Mouse (Mus musculus) yolk sac, embryonic 10.5 days (tissue): ENCODE data around the gene Amigo1.
"Not testable (repeated sequence)": the region's sequence is repeated elsewhere in the genome, so short reads cannot be mapped to it uniquely, and the experiment has no call there.

Experiments
- DNase-seq: peaks from one replicate; pipeline ENCODE4 v3.0.0-alpha.2; 2017; ENCODE audit warnings: low spot score

The Amigo1 gene

DNA sequence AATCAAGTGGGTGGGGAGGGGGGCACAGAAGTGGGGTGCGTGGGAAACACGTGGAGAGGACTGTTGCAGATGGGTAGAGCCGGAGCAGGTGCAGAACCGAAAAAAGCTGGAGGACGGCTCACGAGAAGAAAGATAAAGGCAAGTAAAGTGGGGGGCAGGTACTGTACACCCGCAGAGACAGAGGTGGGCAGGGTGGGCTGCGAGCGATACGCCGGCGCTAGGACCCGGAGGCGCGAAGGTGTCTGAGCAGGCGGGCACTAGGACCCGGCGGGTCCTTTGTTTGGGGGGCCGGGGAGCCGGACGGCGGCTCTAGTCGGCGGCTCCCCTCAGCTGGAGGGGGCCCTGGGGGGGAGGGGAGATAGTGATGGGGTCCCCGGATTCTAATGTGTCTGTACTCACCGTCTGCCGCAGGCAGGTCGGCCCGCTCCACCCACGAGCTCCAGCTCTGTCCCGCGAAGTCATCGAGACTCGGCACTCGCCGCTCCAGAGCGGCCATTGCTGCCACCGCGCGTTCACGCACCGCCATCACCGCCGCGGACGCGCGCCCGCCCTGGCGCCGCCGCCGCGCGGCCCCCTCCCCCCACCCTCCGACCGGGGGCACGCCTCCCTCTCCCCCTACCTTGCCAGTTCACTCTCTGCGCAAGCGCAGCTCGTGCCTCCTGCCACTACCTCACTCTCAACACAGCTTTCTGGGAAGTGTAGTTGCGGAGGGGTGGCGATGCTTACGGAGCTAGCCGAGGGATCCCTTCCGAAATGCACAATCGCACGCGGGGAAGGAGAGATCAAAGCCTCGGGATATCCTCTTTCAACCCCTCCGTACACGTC lies 24.0 kb downstream of the Amigo1 start:
- peak; percentile 96 for DNase-seq

DNA sequence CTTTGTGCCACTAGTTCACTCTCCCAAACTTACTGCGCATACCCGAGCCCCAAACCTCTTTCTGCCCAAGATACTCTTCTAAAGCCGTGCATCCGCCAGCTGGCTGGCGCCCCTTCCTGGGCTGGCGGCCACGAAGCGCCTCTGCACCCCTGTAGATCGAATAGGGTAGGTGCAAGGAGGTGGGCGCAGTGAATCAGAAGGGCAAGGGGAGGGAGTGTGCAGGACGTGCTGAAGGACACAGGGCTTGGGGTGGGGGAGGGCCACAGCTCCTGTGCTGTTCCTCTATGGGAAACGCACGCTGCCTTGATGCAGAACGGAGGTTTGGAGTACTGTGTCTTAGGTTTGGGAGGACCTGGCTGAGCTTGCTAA lies 24.6 kb downstream of the Amigo1 start, which contains the start of gene Atxn7l2:
Gene Atxn7l2 (minus strand): TSS at position 164 of the 369 bp plus-strand sequence.
- no peak for DNase-seq

DNA sequence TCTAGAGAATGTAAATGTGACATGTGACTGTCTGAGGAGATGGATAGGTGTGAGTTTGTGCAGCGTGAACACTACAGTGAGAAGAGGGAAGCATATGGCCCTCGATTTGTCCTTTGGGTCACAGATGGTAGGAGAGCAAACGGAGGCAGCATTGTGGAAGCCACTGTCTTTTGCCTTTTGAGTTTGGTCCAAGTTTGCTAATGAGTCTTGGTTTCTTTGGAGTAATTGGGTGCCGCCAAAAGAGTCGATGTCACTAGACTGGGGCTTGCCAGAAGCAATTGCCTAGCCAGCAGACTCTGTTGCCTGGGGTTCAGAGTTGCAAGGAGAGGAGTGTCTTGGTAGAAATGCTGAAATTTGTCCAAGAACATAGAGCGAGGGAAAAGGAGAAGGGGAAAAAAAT lies 25.7 kb downstream of the Amigo1 start:
- DNase-seq, result no peak

DNA sequence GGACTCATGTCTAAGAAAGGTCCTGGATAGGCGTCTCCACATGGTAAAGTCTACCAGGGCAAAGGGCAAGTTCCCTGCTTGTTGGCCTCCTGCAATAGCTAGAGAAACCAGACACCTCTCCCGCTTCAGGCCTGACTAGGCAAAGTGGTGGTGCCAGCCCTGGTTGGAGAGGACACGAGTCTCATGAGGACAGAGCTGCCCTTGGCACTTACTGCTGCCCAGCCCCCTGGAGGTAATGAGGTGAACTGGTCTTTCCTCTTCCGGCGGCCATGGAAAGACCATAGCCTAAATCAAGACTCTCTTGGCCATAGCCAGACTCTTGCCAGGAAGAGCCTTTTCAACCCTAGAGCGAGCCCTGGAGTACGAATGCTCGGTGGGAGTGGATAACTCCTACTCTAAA lies 26.3 kb downstream of the Amigo1 start:
- no peak for DNase-seq

DNA sequence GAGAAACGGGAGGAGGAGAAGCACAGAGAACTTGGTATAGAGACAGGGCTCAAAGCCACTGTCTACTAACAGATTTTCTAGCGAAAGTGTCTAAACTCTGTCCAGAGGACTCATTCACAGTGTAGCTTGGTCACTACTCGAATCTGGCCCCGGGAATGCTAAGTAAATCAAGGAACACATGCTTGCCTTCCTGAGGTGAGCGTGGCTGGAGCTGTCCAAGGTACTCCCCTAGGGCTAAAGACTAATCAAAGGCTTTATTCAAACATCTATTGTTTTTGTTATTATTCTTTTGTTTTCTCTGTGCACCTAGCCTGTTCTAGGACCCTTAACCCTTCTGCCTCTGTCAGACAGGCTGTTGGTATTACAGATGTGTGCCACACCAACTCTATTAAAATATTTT lies 28.6 kb downstream of the Amigo1 start:
- no peak for DNase-seq

DNA sequence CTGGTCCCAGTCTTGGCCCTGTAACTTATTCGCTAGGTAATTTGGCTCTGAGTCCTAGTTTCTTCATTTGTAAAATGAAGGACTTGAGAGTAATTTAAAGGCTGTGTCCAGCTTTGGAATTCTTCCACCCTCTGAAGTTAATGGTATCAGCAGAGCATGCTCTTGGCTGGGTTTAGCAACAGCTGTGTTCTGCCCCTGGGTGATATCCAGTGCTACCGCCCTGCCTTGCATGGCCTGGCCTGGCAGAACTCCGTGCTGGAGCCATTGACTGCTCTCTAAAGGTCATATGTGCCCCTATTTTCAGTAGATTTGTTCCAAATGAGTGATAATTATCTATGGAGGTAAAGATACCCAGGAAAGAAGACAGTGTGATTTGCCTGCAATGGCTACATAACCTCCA lies 34.5 kb downstream of the Amigo1 start:
- DNase-seq, result no peak

DNA sequence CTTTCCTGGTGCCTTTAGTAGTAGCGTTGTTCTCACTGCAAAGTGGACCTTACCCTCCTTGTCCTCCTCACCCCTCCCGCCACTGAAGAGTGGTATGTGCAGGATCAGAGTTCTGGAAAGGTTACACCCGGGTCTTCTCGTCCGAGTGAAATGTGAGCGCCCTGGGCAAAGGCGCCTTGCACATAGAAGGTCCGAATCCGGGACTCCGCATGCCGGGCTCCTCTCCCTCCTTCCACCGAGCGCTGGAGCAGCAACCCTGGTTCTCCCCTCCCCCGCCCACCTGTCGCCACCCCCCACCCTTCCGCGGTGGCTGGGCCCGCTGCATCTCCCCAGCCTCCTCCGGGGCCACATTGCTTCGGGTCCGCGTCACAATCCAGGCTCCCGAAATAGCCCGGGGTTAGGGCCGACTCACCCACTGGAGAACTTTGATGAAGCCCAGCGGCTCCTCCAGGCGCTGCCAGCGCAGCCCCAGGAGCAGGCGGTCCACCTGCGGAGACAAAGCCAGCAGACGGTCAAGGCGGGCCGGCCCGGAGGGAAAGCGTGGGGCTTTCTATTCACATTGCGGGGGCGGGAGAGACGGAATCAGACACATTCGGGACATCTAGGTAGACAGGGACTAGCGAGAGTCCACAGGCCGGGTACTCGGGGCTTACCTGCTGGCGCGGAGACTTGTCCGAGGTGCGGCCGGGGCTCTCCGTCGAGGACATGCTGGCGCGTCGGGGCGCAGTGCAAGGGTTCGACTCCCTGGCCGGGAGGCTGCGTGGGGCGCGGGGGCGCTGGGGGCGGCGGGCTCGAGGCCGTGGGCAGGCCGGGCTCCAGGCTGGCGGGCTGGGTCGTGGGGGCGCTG lies 39.8 kb downstream of the Amigo1 start:
- DNase-seq, result peak; percentile 37

DNA sequence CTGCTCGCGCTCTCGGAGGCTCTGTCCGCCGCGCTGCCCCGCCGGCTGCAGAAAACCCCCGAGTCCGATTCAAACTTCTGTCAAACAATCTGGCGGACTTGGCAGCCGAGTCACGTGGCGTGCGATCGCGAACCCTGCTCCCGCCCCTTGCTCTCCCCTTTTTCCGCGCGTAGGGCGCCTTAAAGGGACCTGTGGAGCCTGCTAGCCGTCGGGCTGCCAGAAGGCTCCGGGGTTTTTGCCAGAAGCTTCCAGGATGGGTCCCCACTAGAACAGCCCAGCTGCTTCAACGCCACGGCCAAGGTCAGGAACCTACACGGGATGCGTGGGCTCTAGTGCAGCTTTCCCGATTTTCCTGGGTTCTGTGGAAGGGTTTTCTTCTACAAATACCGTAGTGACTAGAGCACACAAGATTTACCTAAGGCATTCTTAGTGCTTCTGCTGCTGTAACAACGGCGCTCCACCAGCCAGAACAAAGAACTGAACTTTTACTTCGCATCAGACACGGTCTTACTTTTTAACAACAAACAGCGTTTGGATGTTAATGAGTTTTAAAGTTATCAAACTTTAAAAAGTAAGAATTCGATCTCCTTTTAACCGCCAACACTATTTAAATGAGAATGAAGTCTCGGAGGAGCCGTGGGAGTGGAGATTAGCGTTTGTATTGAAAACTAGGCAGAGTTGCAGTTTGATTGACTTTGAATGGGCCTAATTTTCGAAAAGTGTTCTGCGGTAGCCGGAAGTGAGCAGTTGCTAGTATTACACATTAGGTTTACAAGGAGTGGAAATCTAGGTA lies 40.6 kb downstream of the Amigo1 start, which contains the start of gene Sypl2:
Gene Sypl2 (minus strand): TSS at position 91 of the 793 bp plus-strand sequence.
- DNase-seq, result peak; percentile 58

DNA sequence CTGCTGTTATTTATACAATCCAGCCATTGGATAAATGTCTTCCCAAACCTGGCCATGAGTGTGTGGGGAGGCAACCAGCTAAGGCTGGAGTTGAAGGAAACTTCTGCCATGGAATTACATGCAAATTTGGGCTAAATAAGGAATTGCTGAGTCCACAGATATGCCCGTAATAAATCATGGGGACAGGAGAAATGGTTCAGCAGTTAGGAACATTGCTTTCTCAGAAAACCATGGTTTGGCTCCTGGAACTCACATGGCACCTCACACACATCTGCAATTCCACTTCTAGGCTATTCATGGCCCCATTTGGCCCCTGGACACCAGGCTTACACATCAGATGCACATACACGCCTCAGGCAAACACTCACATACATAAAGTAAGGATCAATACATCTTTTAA lies 41.4 kb downstream of the Amigo1 start:
- DNase-seq, result no peak

DNA sequence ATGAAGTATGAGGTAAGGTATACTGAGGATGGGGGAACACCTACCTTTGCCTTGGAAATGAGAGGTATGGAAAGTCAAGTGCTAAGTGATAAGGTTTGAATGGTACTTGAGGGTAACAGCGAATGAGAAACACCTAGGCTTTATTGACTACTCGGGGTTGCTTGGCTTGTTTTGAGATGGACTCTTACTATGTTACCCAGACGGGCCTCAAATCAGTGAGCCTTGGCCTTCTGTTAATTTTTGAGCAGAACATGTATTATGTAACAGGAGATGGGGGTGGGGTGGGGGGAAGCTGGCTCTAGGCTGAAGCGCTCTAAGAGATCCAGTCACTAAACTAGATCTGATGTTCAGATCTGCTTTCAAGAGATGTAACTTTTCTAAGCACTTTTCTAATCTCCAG lies 45.5 kb downstream of the Amigo1 start:
- no peak for DNase-seq

DNA sequence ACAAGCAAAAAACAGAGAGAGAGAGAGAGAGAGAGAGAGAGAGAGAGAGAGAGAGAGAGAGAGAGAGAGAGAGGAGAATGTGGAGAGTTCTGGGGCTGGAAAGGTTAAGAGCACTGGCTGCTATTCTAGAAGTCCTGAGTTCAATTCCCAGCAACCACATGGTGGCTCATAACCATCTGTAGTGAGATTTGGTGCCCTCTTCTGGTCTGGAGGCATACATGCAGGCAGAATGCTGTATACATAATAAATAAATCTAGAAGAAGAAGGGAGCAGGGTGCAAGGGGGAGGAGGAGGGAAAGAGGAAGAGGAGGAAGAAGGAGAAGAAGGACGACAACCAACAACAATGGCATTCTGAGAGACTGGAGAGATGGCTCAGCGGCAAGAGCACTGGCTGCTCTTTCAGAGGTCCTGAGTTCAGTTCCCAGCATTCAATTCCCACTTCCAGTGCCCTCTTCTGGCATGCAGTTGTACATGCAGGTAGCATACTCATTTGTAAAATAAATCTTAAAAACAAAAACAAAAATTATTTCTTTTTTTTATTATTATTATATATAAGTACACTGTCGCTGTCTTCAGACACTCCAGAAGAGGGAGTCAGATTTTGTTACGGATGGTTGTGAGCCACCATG lies 51.5 kb downstream of the Amigo1 start:
- not testable (repeated sequence) for DNase-seq

DNA sequence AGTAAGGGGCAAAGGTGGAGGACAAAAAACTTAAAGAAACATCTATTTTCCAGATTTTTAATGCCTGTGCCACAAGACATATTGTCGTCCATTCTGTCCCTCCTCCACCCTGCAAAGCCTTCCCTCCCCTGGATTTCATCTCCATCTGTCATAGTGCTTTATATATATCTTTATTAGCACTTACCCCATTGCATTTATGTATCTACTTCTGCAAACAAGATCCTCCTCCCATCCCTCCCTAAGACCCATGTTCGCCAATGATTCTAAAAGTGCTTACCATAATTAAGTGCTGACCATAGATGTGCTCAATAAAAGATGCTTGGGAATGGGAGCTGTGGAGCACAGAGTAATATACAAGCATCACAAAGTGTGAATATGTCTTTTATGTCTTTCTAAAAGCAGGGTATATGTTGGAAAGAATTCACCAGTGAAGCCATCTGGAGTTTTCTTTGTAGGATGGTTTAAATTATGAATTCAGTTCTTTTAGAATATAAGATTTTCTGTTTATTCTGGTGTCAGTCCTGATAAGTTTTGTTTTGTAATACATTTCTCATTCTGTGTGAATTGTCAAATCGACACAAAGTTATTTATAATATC lies 55.2 kb downstream of the Amigo1 start:
- no peak for DNase-seq
